Mouse (Mus musculus) adrenal gland, adult 2 months (tissue): ENCODE results near the gene Gm20425. TPM values are rescaled to one million over a fixed set of nuclear protein-coding genes. Genes with fewer than 3 reads are reported as not detected.

ENCODE experiments used
- DNase-seq: peaks from one replicate; pipeline ENCODE4 v3.0.0; 2021
- polyA plus RNA-seq: library from polyadenylated mRNA; depleted of rRNA; stranded (reverse); fragments of >200 nt; gene quantifications from 2 replicates; pipeline ENCODE4 v1.2.3, GENCODE M21; 2012; rRNA removed
- total RNA-seq, 2 experiments: library from RNA; stranded (reverse); gene quantifications; 2 replicates each; pipeline ENCODE4 v1.2.3; 2021

Gene Gm20425
- total and polyA plus RNA-seq, 3 experiments, result 13.3 to 20.2 TPM; not detected in 1

DNA sequence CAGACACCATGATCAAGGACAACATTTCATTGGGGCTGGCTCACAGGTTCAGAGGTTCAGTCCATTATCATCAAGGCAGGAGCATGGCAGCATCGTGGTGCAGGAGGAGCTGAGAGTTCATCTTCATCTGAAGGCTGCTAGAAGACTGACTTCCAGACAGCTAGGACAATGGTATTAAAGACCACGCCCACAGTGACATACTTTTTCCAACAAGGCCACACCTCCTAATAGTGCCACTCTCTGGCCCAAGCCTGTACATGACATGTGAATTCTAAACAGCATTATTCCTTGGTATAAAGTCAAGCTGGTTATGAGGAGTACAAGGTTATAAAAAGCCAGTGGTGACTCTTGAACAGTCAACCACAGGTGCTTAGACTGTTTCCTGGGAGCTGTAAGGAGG lies 75.5 kb downstream of the Gm20425 start:
- no peak for DNase-seq

DNA sequence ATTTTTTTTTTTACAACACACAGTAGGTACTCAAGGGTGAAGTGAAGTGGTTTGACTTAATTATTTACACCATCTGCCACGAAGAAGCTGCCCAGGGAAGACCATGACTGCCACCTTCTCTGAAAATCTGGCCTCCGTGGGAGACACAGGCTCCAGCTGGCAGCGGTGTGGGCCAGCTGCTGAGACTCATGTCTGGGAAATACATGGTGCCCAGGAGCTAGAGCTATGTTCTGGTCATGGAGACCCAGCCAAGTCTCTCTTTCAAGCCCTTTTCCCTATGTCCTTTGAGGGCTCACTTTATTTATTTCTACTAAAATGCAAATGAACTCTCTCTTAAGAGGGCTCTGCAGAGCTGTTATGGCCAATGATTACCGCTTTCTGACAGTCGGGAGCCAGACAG lies 76.8 kb downstream of the Gm20425 start:
- no peak for DNase-seq

DNA sequence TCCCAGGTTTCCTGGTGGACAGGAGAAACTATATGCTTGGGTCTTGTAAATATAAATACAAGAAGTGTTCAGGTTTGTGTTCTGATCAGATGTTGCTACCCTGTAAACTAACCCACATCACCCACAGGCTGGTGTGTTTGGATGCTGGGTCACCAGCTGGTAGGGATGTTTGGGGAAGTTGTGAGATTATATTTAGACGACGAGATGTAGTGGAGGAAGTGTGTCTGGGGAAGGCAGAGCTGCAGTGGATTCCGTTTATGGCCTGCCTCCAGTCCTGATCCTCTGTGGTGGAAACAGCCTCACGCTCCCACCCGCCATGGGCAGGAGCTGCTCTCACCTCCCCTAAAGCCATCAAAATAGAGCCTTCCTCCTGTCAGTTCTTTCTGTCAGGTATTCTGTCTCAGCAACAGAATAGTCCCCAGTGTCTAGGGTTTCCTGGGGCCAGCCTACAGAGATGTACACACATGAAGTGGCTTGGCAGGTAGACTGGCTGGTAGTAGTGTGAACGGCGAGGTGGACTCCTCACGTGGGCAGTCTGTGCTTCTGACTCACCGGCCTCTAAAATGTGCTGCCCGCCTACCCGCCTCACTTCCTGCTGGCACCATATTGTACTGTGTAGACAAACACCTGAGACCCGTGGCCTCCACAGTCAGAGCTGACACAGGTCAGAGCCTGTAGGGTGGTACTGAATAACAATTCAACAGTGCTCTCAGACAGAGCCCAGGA lies 80.9 kb downstream of the Gm20425 start:
- DNase-seq, result no peak

DNA sequence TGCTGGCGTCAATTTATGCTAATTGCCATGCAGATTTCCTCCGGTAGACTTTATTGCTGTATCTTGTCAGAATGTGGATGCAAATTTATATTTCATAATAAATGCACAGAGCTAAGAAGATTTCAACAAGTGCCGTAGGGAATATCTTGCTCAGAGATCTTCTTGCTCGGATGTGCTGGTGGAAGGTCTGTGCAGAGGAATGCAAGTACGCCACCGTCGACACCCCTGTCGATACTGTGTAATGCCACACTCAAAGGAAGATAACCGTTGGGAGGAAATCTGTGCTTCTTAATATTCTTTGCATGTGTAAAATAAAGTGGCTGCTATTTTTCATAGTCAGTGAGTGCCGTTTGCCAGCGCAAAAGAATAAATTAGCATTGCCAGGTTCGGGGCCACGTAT lies 83.0 kb downstream of the Gm20425 start:
- DNase-seq, result no peak

DNA sequence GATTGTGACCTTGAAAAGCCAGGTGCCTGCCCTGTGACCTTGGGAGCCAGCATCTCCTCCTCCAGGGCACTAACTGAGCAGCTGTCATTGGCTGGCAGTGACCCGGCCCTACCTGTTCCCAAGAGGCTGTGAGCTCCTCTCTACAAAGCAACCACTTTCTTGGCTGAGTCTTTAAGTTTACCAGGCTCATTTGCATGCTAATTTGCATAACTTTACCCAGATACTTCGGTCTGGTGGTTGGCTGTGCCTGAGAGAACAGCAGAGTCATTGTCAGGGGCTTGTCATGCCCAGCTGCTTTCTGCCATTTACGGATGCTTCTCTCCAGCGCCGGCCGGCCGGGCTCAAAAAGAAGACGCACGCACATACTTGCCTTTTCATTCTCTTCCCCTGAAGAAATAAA lies 83.4 kb downstream of the Gm20425 start:
- DNase-seq, result no peak

DNA sequence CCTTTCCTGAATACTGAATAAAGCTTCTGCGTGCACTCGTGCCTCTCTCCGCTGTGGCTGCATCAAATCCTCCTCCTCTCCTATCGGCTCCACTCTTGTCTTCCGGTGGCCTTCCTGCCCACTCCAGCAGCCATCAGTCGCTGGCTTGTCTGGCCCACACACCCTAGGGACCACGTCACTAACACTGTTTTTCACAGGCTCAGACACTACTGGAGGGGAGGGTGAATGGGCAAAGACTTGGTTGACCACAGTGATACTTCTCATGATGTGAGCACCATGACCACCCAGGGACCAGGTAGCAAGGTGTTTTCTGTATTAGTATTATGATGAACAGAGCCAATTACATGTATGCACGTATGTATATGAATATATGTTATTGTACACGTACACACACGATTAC lies 83.8 kb downstream of the Gm20425 start:
- DNase-seq, result no peak

DNA sequence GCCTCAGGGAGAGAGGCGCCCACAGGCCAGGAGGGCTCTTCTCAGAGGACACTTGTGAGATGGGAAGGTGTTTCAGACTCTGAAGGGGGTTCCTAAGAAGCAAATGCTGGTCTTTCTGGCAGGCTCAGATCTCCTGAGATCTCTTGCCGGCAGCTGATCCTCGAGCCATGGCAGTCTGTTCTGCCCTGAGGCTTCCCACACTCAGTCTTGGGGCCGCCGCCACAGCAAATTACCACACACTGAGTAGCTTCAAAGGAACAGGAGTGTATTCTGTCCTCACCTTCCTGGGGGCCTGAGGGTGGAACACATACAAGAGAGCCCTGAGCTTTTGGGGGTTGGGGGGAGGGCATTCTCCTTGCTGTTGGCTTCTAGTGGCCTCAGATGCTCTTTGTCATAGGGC lies 84.8 kb downstream of the Gm20425 start:
- DNase-seq, result no peak

DNA sequence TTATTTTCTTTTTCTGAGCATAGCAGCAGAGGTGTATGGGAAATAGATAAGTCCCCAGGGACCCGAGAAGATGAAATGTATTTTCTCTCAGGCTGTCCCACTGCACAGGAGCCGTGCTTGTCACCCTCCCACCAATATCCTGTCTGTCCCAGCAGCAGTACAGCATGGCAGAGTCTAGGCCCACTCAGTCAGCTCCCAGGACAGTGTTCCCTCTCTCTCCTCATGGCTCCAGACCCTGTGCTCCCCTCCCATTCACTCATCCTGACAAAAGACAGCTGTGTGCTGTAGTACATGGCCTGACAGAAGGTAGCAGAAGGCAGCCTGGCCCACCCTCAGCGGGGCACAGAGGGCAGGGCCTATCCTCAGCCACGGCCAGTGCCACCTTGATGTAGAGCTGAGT lies 86.2 kb downstream of the Gm20425 start:
- no peak for DNase-seq

DNA sequence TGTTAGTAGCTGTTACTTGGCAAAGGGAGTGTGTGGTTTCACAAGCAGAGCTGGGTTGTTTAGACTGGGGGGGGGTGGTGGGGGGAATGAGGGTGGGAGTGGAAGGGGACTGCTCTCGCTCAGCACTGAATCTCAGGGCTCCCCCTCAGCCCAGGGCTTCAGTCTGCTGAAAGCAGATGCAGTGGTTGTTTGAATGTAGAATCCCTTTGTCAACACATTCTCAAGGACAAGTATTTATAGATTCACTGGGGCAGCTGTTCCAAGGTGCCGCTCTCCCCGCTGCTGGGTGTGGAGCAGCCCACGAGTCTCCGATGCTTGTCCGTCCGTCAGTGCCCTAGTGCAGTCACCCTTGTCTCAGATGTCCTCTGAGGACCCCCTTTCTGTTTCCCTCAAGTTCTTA lies 88.8 kb downstream of the Gm20425 start:
- DNase-seq, result no peak

DNA sequence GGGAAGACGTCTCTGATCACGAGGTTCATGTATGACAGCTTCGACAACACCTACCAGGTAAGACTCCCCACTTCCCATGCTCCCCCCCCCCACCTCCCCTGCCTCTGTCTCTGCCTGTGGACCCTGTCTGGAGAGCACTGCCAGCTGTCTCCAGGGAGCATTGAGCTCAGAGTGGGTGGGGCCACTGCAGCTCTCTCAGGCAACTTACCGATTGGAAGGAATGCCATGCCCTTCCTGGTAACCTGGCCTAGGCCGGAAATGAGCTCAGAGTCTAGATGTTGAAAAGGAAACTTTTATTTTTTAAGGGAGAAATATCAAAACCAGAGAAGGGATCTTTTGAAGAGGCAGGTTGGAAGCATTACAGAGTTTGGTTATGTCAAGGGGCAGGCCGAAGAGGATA lies 89.7 kb downstream of the Gm20425 start:
- DNase-seq, result no peak

Other genes with a start within 250 kb of the Gm20425 start
- gene Slco2a1, start 241.6 kb downstream of the Gm20425 start, total RNA-seq, result 1 to 10 TPM; 2.2 to 3.9 TPM
- gene Slco2a1, start 241.6 kb downstream of the Gm20425 start, polyA plus RNA-seq, result 6.9 and 7.1 TPM in 2 replicates
- gene Rab6b, start 118.5 kb downstream of the Gm20425 start, total RNA-seq, result 1 to 10 TPM; 2.4 to 3.1 TPM
- gene Rab6b, start 118.5 kb downstream of the Gm20425 start, polyA plus RNA-seq, result 18.9 and 29.2 TPM in 2 replicates
- 10 to 100 TPM; 40.7 to 44.0 TPM for gene Srprb, start 28.2 kb downstream of the Gm20425 start, total RNA-seq
- gene Srprb, start 28.2 kb downstream of the Gm20425 start, polyA plus RNA-seq, result 59.4 and 65.7 TPM in 2 replicates
- 100 to 1,000 TPM; 241 to 278 TPM for gene Trf, start 137 bp upstream of the Gm20425 start, total RNA-seq
- 430 and 1,156 TPM in 2 replicates for gene Trf, start 137 bp upstream of the Gm20425 start, polyA plus RNA-seq
- gene 1300017J02Rik, start 74.8 kb upstream of the Gm20425 start, total RNA-seq, result 1 to 10 TPM in 1 of 2 experiments, not detected in 1; 1.5 TPM
- 0.24 TPM in 1 of 2 replicates, not detected in the other for gene 1300017J02Rik, start 74.8 kb upstream of the Gm20425 start, polyA plus RNA-seq
- 10 to 100 TPM; 23.2 to 28.9 TPM for gene Topbp1, start 74.9 kb upstream of the Gm20425 start, total RNA-seq
- gene Topbp1, start 74.9 kb upstream of the Gm20425 start, polyA plus RNA-seq, result 5.5 and 8.6 TPM in 2 replicates
- gene Cdv3, start 135.5 kb upstream of the Gm20425 start, total RNA-seq, result 100 to 1,000 TPM; 121 to 326 TPM
- 80.4 and 110 TPM in 2 replicates for gene Cdv3, start 135.5 kb upstream of the Gm20425 start, polyA plus RNA-seq